Mouse (Mus musculus) stomach, postnatal 0 days (tissue): ENCODE data around the gene Zer1. TPM values are rescaled to one million over a fixed set of nuclear protein-coding genes. Genes with fewer than 3 reads are reported as not detected.
"Not testable (repeated sequence)": the region's sequence is repeated elsewhere in the genome, so short reads cannot be mapped to it uniquely, and the experiment has no call there.

Source experiments
- ATAC-seq: fragments of 200-750 bp; cut with Nextera tagmentation; 2 replicates; pipeline ENCODE4 v1.8.0; 2017; ENCODE audit not compliant: low FRiP score, low TSS enrichment
- DNase-seq: peaks from one replicate; pipeline ENCODE4 v3.0.0-alpha.2; 2016; ENCODE audit warnings: low spot score
- H3K27ac ChIP-seq: fragments of 300-500 bp; sonication (generic); replicated peaks from 2 replicates; pipeline ENCODE4 v1.5.1; 2014; ENCODE audit warnings: mild to moderate bottlenecking, control low read depth
- H3K27me3 ChIP-seq: fragments of 300-500 bp; sonication (generic); 2 replicates; pipeline ENCODE4 v1.6.1; 2014; ENCODE audit warnings: low read length; ENCODE audit not compliant: control insufficient read depth, insufficient read depth
- H3K36me3 ChIP-seq: fragments of 300-500 bp; sonication (generic); 2 replicates; pipeline ENCODE4 v1.6.1; 2014; ENCODE audit warnings: low read length, mixed read lengths; ENCODE audit not compliant: control insufficient read depth, insufficient read depth
- H3K4me1 ChIP-seq: fragments of 300-500 bp; sonication (generic); replicated peaks from 2 replicates; pipeline ENCODE4 v1.6.1; 2014; ENCODE audit warnings: antibody characterized with exemption; ENCODE audit not compliant: control insufficient read depth, insufficient read depth
- H3K4me2 ChIP-seq: fragments of 300-500 bp; sonication (generic); replicated peaks from 2 replicates; pipeline ENCODE4 v1.6.1; 2014; ENCODE audit warnings: low read depth, mild to moderate bottlenecking, control low read depth, moderate library complexity
- H3K4me3 ChIP-seq: fragments of 300-500 bp; sonication (generic); 2 replicates; pipeline ENCODE4 v1.5.1; 2014; ENCODE audit warnings: low read depth, low read length, control low read depth
- H3K9ac ChIP-seq: fragments of 300-500 bp; sonication (generic); 2 replicates; pipeline ENCODE4 v1.6.1; 2014; ENCODE audit warnings: mild to moderate bottlenecking, low read length, control low read depth, mixed read lengths
- H3K9me3 ChIP-seq: fragments of 300-500 bp; sonication (generic); 2 replicates; pipeline ENCODE4 v1.6.1; 2016; ENCODE audit warnings: low read length; ENCODE audit not compliant: control insufficient read depth
- CTCF ChIP-seq: IDR thresholded peaks from 2 replicates; pipeline ENCODE4 v1.5.1; 2016; ENCODE audit warnings: antibody characterized with exemption, low read depth, mild to moderate bottlenecking, moderate library complexity
- EP300 ChIP-seq: optimal IDR thresholded peaks from 2 replicates; pipeline ENCODE3; 2016; ENCODE audit warnings: antibody characterized with exemption
- WGBS: fragments of 180-500 bp; shearing (Covaris S2); extraction: QIAGEN DNeasy Blood & Tissue Kit; methylation state at CpG from one replicate; pipeline ENCODE4 v1.1.7; 2014; 5-methylcytosine and 5-hydroxymethylcytosine counted together
- polyA plus RNA-seq: library from polyadenylated mRNA; unstranded; fragments of >200 nt; fragmentation: Nextera tagmentation; extraction: Ambion mirVana; gene quantifications from 2 replicates; pipeline ENCODE4 v1.2.1, GENCODE M21; 2015

Zer1 gene
- polyA plus RNA-seq, 1 experiment from 2014 or later, result 3.1 TPM

- Histone ChIP-seq H3K4me3 (peak overlapping the region; percentile 87), H3K27ac (peak overlapping the region; percentile 88), H3K9ac (peak overlapping the region; percentile 84), H3K36me3 (0 out of 2 replicates have a peak, but pooled peaks cover 3% of the 10 kb centered on the region), H3K4me1 (peaks cover 7% of the 10 kb centered on the region), H3K4me2 (peak overlapping the region; percentile 85), H3K27me3 (no peaks in the 10 kb centered on the region), H3K9me3 (no peaks in the 10 kb centered on the region)
- no peak for TF ChIP-seq EP300
- no peak for TF ChIP-seq CTCF
- DNase-seq (peak; percentile 56), ATAC-seq (peak; percentile 18)
- WGBS, result 8% methylated on average over 16 of the region's 16 CpGs
Measured at GRCm38 (mm10) chr2:30132801-30133612, 8.6 kb upstream of the Zer1 start.

- WGBS, result 63% methylated on average over 5 of the region's 5 CpGs
- not testable (repeated sequence) for H3K9me3 ChIP-seq, ATAC-seq, H3K9ac ChIP-seq, DNase-seq, H3K4me3 ChIP-seq, H3K36me3 ChIP-seq, H3K4me2 ChIP-seq, H3K27ac ChIP-seq, H3K4me1 ChIP-seq, H3K27me3 ChIP-seq
- TF ChIP-seq CTCF, result peak; percentile 36
Measured at GRCm38 (mm10) chr2:30131240-30131639, 6.9 kb upstream of the Zer1 start.

GRCm38 (mm10) chr2:30130156-30130555 is 5.8 kb upstream of the Zer1 start:
- ATAC-seq, result no peak
- TF ChIP-seq EP300, result no peak
- no peak for TF ChIP-seq CTCF
- WGBS, result 73% methylated on average over 4 of the region's 4 CpGs
- Histone ChIP-seq H3K36me3 (no peaks in the 10 kb centered on the region), H3K9ac (no peak overlapping the region), H3K27ac (no peak overlapping the region), H3K4me2 (no peak overlapping the region), H3K4me1 (peaks cover 7% of the 10 kb centered on the region), H3K4me3 (no peak overlapping the region), H3K9me3 (no peaks in the 10 kb centered on the region), H3K27me3 (no peaks in the 10 kb centered on the region)
- no peak for DNase-seq

GRCm38 (mm10) chr2:30128789-30129188 is 4.4 kb upstream of the Zer1 start:
- ATAC-seq (no peak), DNase-seq (no peak)
- TF ChIP-seq EP300 (no peak), CTCF (peak; percentile 87)
- H3K36me3 ChIP-seq, result no peaks in the 10 kb centered on the region
- H3K4me1 ChIP-seq, result peaks cover 8% of the 10 kb centered on the region
- no peak overlapping the region for H3K27ac ChIP-seq
- H3K4me2 ChIP-seq, result no peak overlapping the region
- no peak overlapping the region for H3K4me3 ChIP-seq
- 35% methylated on average over 2 of the region's 2 CpGs for whole genome bisulfite sequencing
- no peaks in the 10 kb centered on the region for H3K9me3 ChIP-seq
- H3K9ac ChIP-seq, result no peak overlapping the region
- H3K27me3 ChIP-seq, result no peaks in the 10 kb centered on the region

- H3K27me3 ChIP-seq, result no peaks in the 10 kb centered on the region
- 2% methylated on average over 39 of the region's 44 CpGs for WGBS
- DNase-seq, result no peak
Measured at GRCm38 (mm10) chr2:30123729-30124471, 485 bp downstream of the Zer1 start.

More at GRCm38 (mm10) chr2:30123729-30124471, 485 bp downstream of the Zer1 start:
- no peak; the same call in 1 of the 2 replicates for ATAC-seq
- TF ChIP-seq CTCF (no peak), EP300 (no peak)
- 0 out of 2 replicates have a peak, but pooled peaks cover 2% of the 10 kb centered on the region for H3K4me1 ChIP-seq
- peak overlapping the region; percentile 80 for H3K4me3 ChIP-seq
- no peaks in the 10 kb centered on the region for H3K36me3 ChIP-seq
- peak overlapping the region; percentile 93 for H3K9ac ChIP-seq
- H3K27ac ChIP-seq, result peak overlapping the region; percentile 94
- no peaks in the 10 kb centered on the region for H3K9me3 ChIP-seq
- H3K4me2 ChIP-seq, result peak overlapping the region; percentile 64
